Mouse (Mus musculus): ENCODE data around the gene Rab3a.

GRCm38 (mm10) chr8:70744806-70745205, 9.7 kb upstream of the Rab3a start:
- TF ChIP-seq USF1 (IDR thresholded peaks at IDR 0.05; ENCODE audit: low read depth): no peak
- no peak for TF ChIP-seq CTCF (IDR thresholded peaks at IDR 0.05; ENCODE audit: control insufficient read depth, insufficient read depth, insufficient read length)

Data from C2C12 (cell line).